Mouse (Mus musculus): ENCODE measurements around the gene Siva1. TPM values are rescaled to one million over a fixed set of nuclear protein-coding genes. Genes with fewer than 3 reads are reported as not detected.

Gene Siva1
- polyA plus RNA-seq, 1 experiment from 2014 or later: 258 TPM

DNA sequence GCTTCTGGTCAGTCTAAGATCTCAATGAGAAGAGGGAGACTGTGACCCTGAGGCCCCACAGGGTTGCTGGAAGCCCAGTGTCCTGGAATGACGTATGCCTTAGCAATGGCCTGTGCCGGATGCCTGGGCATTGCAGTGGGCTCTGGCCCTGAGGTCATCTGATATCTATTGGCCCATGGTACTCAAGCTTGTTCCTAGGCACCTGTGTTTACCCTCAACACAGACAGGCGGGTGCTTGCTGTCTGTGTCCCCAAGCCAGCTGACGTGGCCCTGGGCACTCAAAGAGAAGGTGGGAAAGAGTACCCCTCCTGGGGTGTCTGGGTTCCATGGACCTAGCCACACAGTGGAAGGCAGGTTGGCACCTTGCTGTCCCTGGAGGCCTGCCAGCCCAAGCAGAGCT, 18.8 kb upstream of the Siva1 start:
- H3K9ac ChIP-seq (replicated peaks): no peak overlapping the region
- no peak for ATAC-seq (ENCODE audit: insufficient number of reproducible peaks, insufficient read depth, low FRiP score, low TSS enrichment, low read depth)
- no peak overlapping the region for H3K4me3 ChIP-seq (replicated peaks)
- 74% methylated on average over 4 of the region's 4 CpGs for WGBS
- H3K36me3 ChIP-seq: no peaks in the 10 kb centered on the region
- H3K4me2 ChIP-seq: no peak overlapping the region
- H3K27ac ChIP-seq: no peak overlapping the region
- no peaks in the 10 kb centered on the region for H3K9me3 ChIP-seq
- peaks cover 32% of the 10 kb centered on the region for H3K4me1 ChIP-seq (replicated peaks)
- peaks cover 11% of the 10 kb centered on the region for H3K27me3 ChIP-seq

DNA sequence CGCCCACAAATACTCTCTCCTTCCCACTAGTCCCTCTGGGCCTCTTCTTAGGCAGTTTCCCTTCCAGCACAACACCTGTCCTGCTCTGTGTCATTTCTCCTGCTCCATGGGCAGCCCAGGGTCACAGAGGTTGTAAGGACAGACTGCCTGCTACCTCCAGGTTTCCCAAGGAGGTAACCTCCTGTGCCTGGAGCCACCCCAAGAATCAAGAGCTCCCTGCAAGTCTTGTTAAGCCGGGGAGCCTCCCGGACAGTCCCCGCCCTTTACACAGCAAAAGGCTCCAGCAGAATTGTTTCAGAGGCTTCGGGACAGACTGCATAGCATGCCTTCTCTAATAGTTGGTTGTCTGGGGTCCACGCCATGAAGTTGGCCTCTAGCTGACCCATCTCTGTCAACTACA, 18.0 kb upstream of the Siva1 start:
- ATAC-seq (ENCODE audit: insufficient number of reproducible peaks, insufficient read depth, low FRiP score, low TSS enrichment, low read depth): no peak
- Histone ChIP-seq H3K4me1 (replicated peaks) (peaks cover 30% of the 10 kb centered on the region), H3K27me3 (peaks cover 4% of the 10 kb centered on the region; the same call in 1 of the 2 replicates), H3K4me2 (no peak overlapping the region), H3K9ac (replicated peaks) (0 out of 2 replicates have a peak overlapping the region, but pooled peaks have one; percentile 31), H3K9me3 (no peaks in the 10 kb centered on the region), H3K4me3 (replicated peaks) (no peak overlapping the region), H3K27ac (no peak overlapping the region), H3K36me3 (no peaks in the 10 kb centered on the region)
- 70% methylated on average over 6 of the region's 6 CpGs for WGBS

DNA sequence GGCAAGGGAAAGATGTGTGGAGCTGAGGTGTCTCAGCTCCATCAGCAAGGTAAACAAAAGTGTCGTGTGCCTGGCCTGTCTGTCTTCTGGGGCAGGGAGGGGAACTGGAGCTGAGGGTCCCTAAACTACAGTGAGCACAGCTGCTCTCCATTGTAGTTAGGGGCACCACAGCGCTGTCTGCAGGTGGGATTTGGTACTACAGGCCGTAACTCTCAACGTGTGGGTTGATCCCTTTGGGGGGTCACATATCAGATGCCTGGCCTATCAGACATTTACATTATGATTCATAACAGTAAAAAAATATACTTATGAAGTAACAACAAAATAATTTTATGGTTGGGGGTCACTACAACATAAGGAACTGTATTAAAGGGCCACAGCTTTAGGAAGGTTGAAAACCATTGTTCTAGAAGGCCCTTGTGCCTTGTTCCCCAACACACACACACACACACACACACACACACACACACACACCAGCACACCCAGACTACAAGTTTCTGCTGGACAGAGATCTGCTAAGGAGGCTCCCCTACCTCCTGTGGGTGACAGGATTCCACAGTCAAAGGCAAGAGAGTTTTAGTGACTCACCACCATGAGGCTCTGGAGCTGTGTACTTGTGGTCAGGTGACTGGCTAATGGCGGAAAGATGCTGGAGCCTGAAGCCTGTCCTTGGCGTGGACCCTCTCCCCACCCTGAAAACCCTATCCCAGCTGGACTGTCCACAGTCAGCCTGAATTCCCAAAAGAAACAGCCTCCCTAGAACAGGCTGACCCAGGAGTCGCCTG, 17.2 kb upstream of the Siva1 start:
- 63% methylated on average over 7 of the region's 7 CpGs for WGBS
- no peaks in the 10 kb centered on the region for H3K27me3 ChIP-seq
- ATAC-seq (ENCODE audit: insufficient number of reproducible peaks, insufficient read depth, low FRiP score, low TSS enrichment, low read depth): no peak

DNA sequence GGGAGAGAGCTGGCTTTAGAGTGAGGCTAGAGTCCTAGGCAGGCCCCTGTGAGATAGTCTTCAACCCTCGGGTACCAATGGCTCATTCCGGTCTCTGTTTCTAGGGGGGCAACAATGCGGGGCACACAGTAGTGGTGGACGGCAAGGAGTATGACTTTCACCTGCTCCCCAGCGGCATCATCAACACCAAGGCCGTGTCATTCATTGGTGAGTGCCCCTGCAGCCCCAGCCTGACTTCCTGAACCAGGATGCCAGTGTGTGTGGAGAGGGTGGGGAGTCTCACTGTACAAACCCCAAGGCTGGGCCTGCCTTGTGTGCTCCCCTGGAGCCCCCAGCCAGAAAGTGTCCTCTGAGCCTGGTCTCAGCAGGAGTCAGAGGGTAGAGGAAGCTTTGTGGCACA, 16.3 kb upstream of the Siva1 start:
- peaks cover 25% of the 10 kb centered on the region for H3K4me1 ChIP-seq (replicated peaks)
- H3K27me3 ChIP-seq: no peaks in the 10 kb centered on the region
- no peak overlapping the region; the same call in 1 of the 2 replicates for H3K9ac ChIP-seq (replicated peaks)
- 84% methylated on average over 6 of the region's 6 CpGs for WGBS
- H3K4me2 ChIP-seq: 0 out of 2 replicates have a peak overlapping the region, but pooled peaks have one; percentile 58
- no peak overlapping the region for H3K4me3 ChIP-seq (replicated peaks)
- no peaks in the 10 kb centered on the region for H3K36me3 ChIP-seq
- ATAC-seq (ENCODE audit: insufficient number of reproducible peaks, insufficient read depth, low FRiP score, low TSS enrichment, low read depth): no peak
- H3K9me3 ChIP-seq: no peaks in the 10 kb centered on the region
- no peak overlapping the region; the same call in 1 of the 2 replicates for H3K27ac ChIP-seq

More for the DNA sequence above, 17.2 kb upstream of the Siva1 start:
- Histone ChIP-seq H3K9ac (replicated peaks) (no peak overlapping the region), H3K36me3 (no peaks in the 10 kb centered on the region), H3K27ac (no peak overlapping the region), H3K4me1 (replicated peaks) (peaks cover 30% of the 10 kb centered on the region), H3K9me3 (no peaks in the 10 kb centered on the region), H3K4me2 (no peak overlapping the region), H3K4me3 (replicated peaks) (no peak overlapping the region)

DNA sequence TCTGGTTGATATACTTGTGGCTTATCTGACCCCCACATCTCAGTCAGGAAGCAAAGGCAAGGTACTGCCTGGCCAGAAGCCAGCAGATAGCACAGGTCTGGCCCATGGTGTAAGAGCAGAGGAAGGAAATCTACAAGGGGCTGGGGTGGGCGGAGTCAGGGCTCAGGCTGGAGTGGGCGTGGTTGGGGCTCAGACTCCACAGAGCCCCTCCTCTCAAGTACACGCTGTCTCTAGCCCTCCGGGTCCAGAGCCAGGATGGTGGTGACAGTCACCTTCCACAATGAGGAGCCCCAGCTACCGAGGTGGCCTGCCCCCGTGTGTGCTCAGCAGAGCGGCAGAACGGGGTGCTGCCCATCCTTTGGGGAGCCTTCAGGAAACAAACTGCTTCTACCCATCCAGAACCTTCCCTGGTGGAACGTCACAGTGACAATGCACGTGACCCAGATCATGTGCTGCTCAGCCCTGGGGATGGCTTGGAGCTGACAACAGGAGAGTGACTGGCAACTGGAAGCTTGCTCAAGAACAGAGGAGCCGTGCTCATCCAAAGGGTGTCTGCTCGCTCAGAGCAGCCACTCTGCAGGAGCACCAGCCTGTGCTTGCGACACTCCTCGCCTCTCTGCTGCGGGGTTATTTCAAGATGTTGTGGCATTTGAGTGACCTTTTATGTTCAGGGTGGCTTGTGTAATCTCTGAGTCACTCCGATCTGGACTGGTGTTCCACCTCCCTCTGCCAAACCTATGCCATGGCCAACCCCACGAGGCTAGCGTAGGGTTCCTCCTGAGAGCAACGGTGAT, 15.4 kb upstream of the Siva1 start:
- Histone ChIP-seq H3K4me2 (peak overlapping the region; percentile 58), H3K4me3 (replicated peaks) (peak overlapping the region; percentile 23), H3K9me3 (no peaks in the 10 kb centered on the region), H3K27me3 (no peaks in the 10 kb centered on the region), H3K9ac (replicated peaks) (peak overlapping the region; percentile 27), H3K27ac (peak overlapping the region; percentile 41; the same call in 1 of the 2 replicates), H3K36me3 (no peaks in the 10 kb centered on the region), H3K4me1 (replicated peaks) (peaks cover 18% of the 10 kb centered on the region)
- WGBS: 33% methylated on average over 19 of the region's 19 CpGs
- peak; percentile 63 for ATAC-seq (ENCODE audit: insufficient number of reproducible peaks, insufficient read depth, low FRiP score, low TSS enrichment, low read depth)

DNA sequence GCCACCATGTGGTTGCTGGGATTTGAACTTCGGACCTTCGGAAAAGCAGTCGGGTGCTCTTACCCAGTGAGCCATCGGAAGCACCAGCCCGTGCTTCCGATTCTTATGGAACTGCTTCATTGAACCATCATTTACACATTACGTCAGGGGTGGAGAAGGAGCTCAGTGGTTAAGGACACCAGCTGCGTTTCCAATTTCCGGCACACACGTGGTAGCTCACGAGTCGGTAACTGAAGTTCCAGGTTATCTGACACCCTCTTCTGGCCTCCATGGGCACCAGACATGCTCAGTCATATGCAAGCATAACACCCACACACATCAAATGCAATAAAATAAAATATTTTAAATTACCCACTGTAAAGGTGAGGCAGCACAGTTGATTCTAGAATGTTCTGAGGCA, 14.4 kb upstream of the Siva1 start:
- Histone ChIP-seq H3K4me1 (replicated peaks) (peaks cover 17% of the 10 kb centered on the region), H3K9ac (replicated peaks) (no peak overlapping the region), H3K36me3 (no peaks in the 10 kb centered on the region), H3K4me3 (replicated peaks) (no peak overlapping the region), H3K27me3 (no peaks in the 10 kb centered on the region), H3K27ac (no peak overlapping the region), H3K4me2 (no peak overlapping the region), H3K9me3 (no peaks in the 10 kb centered on the region)
- 89% methylated on average over 12 of the region's 12 CpGs for WGBS
- no peak for ATAC-seq (ENCODE audit: insufficient number of reproducible peaks, insufficient read depth, low FRiP score, low TSS enrichment, low read depth)

DNA sequence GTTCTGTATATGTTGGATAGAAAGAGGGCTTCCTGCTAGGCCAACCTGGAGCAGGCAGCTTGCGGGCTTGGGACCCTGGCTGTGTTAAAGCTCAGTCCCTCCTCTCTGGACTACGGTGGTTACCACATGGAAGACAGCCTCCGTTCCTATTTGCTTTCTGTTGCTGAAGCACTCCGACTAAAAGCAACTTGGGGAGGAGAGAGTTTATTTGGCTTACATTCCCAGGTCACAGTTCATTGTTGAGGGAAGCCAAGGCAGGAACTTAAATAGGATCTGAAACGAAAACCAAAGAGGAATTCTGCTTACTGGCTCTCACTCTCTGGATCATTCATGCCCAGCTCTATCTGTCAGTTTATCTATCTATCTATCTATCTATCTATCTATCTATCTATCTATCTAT, 13.7 kb upstream of the Siva1 start:
- no peaks in the 10 kb centered on the region for H3K9me3 ChIP-seq
- no peaks in the 10 kb centered on the region for H3K27me3 ChIP-seq
- H3K36me3 ChIP-seq: no peaks in the 10 kb centered on the region
- WGBS: 83% methylated on average over 5 of the region's 5 CpGs
- no peak for ATAC-seq (ENCODE audit: insufficient number of reproducible peaks, insufficient read depth, low FRiP score, low TSS enrichment, low read depth)
- H3K4me1 ChIP-seq (replicated peaks): peaks cover 17% of the 10 kb centered on the region
- H3K9ac ChIP-seq (replicated peaks): no peak overlapping the region
- no peak overlapping the region for H3K27ac ChIP-seq
- no peak overlapping the region for H3K4me3 ChIP-seq (replicated peaks)
- no peak overlapping the region for H3K4me2 ChIP-seq

DNA sequence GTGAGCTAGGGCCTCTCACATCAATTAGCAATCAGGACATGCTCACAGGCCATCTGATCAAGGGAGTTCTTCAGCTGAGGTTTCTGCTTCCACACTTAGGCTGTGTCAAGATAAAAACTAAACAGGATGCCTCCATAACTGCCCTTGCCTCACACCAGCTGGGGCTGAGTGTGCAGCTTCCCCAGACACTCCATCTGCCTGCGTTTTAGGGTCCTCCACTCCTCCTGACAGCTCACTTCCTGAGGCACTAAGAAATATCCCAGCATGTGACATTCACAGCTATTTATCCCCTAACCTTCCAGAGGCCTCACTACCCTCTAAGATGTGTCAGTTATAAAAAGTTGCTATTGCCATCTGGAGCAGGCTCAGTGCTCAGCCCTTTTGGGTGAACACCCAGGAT, 13.0 kb upstream of the Siva1 start:
- Histone ChIP-seq H3K4me3 (replicated peaks) (no peak overlapping the region), H3K27me3 (no peaks in the 10 kb centered on the region), H3K4me1 (replicated peaks) (peaks cover 17% of the 10 kb centered on the region), H3K9ac (replicated peaks) (no peak overlapping the region), H3K9me3 (no peaks in the 10 kb centered on the region), H3K36me3 (no peaks in the 10 kb centered on the region), H3K27ac (no peak overlapping the region), H3K4me2 (no peak overlapping the region)
- WGBS: 46% methylated on average over 1 of the region's 1 CpGs
- no peak for ATAC-seq (ENCODE audit: insufficient number of reproducible peaks, insufficient read depth, low FRiP score, low TSS enrichment, low read depth)

DNA sequence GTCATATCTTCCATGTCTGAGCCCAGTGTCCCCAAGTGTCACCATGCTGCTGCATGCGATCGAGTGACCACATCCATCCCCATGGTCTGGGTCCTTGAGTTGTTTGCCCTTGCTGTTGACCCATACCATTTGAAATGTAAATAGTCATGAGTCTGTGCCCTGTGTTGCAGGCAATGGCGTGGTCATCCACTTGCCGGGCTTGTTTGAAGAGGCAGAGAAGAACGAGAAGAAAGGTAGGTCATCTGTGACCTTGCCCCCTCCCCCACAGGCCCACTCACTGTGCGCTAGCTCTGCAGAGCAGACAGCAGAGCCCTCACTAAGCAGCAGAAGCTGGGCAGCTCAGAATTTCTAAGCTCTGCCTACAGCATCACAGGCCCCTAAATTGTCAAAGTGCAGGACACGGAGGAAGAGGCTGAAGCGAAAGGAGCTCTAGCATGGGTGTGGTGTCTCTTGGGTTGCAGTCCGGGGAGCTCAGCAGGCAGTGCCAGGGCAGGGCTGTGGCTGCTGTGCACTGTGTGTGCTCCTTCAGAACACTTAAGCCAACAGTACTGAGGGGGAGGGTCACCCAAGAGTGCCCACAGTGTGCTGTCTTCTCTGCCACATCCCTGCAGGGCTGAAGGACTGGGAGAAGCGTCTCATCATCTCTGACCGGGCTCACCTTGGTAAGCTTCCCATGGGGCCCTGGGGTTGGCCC, 12.2 kb upstream of the Siva1 start:
- Histone ChIP-seq H3K9me3 (no peaks in the 10 kb centered on the region), H3K4me3 (replicated peaks) (no peak overlapping the region), H3K4me2 (no peak overlapping the region), H3K4me1 (replicated peaks) (peaks cover 17% of the 10 kb centered on the region), H3K36me3 (no peaks in the 10 kb centered on the region), H3K27me3 (no peaks in the 10 kb centered on the region), H3K9ac (replicated peaks) (no peak overlapping the region; the same call in 1 of the 2 replicates), H3K27ac (no peak overlapping the region)
- ATAC-seq (ENCODE audit: insufficient number of reproducible peaks, insufficient read depth, low FRiP score, low TSS enrichment, low read depth): no peak
- 74% methylated on average over 11 of the region's 11 CpGs for WGBS

DNA sequence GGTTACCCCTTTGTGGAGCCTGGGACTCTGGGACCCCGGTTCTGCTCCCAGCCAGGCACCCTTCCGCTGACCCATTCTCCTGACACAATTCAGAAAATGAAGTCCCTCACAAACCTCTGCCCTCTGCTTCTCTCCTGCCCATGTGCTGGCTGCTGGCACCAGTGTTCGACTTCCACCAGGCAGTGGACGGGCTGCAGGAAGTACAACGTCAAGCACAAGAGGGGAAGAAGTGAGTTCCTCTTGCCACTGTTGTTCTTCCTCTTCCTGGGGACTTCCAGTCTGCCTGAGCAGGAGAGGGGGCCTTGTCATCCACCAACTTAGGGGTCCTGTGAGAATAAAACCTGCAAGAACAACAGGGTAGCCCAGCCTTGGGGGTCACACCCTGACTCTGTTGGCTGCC, 11.6 kb upstream of the Siva1 start:
- H3K4me1 ChIP-seq (replicated peaks): peaks cover 17% of the 10 kb centered on the region
- no peaks in the 10 kb centered on the region for H3K36me3 ChIP-seq
- H3K27ac ChIP-seq: no peak overlapping the region
- 83% methylated on average over 5 of the region's 5 CpGs for WGBS
- no peak overlapping the region for H3K4me3 ChIP-seq (replicated peaks)
- H3K27me3 ChIP-seq: no peaks in the 10 kb centered on the region
- H3K9ac ChIP-seq (replicated peaks): no peak overlapping the region
- H3K4me2 ChIP-seq: no peak overlapping the region
- H3K9me3 ChIP-seq: no peaks in the 10 kb centered on the region
- no peak for ATAC-seq (ENCODE audit: insufficient number of reproducible peaks, insufficient read depth, low FRiP score, low TSS enrichment, low read depth)

DNA sequence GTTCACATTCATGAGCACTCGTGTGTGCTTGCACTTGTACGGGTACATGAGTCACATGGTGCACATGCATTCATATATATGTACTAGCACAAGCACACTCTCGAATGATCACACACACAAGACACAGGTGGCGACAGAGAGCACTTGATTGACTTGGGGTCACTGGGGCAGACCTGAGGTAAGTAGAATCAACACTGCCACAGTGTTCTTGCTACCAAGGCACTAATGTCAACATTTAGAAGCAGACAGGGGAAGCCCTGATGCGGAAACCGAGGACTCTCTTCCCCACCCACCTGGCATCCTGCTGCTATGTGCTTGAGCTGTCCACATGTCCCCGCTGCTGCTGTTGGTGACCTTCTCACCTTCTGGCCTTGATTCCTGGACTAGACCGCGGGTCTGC, 10.8 kb upstream of the Siva1 start:
- H3K27ac ChIP-seq: no peak overlapping the region
- no peak overlapping the region for H3K4me2 ChIP-seq
- no peak overlapping the region for H3K4me3 ChIP-seq (replicated peaks)
- 68% methylated on average over 9 of the region's 9 CpGs for WGBS
- peaks cover 9% of the 10 kb centered on the region for H3K4me1 ChIP-seq (replicated peaks)
- H3K36me3 ChIP-seq: no peaks in the 10 kb centered on the region
- H3K9me3 ChIP-seq: no peaks in the 10 kb centered on the region
- ATAC-seq (ENCODE audit: insufficient number of reproducible peaks, insufficient read depth, low FRiP score, low TSS enrichment, low read depth): no peak
- no peak overlapping the region for H3K9ac ChIP-seq (replicated peaks)
- no peaks in the 10 kb centered on the region for H3K27me3 ChIP-seq

All from limb, embryonic 12.5 days (tissue).